Mouse (Mus musculus): ENCODE measurements around the gene H1foo.

H1foo gene

DNA sequence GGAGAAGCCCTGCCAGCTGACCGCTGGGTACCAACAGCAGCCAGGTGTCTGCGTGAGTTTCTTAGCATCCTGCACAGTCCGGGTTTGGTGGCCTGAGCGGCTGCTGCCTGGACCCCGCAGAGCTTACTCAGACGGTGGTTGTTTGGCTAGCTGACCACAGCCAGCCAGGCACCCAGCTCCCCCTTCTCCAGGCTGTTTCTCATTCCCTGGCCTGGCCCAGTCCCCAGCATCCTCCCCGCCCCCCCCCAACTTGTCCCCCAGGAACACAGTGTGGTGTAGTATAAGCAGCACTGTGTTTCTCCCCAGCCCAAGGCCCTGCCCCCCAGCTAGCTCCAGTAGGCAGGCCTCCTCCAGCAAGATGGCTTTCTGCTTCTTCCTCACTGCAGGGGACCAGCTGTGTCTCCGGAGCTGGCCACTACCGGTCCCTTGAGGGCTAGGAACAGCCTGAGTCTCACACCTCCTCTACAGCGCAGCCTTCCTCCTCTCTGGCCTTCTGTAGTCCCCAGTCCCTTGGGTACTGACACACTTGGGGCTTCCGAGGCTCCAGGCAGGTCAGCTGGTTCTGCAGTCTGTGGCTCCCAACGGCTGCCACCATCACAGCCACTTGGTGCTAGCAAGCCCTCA is 41.8 kb downstream of the H1foo start:
- DNase-seq (ENCODE audit: low read depth), result no peak

DNA sequence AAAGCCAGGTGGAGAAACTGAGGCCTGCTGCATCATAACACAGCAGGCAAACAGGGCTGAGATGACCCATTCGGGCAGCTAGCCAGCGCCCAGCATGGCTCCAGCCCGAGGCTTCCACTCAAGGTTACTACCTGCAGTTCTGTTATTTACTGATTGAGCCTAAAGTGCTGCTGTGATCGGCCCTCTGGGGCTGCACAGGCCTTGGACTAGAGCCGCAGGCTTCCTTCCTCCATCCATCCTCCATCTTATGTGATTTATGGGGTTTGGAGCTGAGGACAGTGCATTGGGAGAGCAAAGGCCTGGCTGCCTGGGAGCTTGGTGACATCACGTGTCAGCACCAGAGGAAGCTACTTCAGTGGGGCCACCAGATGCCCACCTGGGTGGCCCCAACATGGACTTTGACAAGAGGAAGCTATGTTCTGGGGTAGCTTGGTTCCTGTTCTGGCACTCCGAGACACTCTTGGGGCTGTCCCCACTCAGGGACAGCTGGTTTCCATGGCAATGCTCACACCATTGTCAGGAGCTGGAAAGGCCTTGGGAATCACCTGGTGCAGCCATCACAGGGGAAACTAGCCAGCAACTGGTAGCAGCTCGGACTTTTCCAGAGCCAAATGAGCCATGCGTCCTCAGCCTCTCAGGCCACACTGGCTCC is 42.5 kb downstream of the H1foo start:
- no peak for DNase-seq (ENCODE audit: low read depth)

DNA sequence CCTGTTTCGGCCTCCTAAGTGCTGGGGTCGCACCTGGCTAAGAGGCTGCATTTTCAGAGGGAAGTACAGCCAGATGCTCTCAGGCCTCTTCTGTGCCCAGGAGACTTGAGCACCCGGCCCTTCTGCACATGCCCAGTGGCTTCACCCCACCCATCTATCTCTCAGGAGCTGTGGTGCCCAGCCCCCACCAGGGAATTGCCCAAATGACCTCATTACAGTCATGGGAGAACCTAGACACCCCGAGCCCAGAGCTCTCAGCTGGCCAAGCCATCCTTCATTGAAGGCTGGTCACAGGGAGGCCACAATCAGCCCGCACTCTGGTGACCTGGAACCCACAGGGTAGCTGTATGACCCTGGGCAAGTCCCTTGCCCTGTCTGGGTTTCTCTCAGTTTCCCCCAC is 44.3 kb downstream of the H1foo start:
- no peak for DNase-seq (ENCODE audit: low read depth)

DNA sequence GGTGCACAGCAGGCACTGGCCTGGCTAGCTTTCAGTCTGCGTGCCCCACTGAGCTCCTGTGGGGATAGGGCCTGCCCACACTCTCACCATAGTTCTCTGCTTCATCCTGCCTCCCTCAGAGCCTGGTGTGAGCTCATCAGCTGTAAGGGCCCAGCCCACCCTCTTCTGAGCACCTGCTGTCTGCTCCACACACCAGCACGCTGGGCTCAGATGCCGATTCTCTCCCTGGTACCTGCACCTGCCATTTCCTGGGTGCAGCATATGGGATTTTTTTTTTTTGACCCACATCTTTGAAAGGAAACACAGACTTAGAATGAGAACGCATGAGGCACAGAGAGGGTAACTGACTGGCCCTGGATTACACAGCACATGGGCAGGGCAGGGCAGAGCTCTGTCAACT is 44.9 kb downstream of the H1foo start:
- no peak for DNase-seq (ENCODE audit: low read depth)

GRCm38 (mm10) chr6:115990056-115990455 is 45.3 kb downstream of the H1foo start:
- DNase-seq (ENCODE audit: low read depth), result no peak

DNA sequence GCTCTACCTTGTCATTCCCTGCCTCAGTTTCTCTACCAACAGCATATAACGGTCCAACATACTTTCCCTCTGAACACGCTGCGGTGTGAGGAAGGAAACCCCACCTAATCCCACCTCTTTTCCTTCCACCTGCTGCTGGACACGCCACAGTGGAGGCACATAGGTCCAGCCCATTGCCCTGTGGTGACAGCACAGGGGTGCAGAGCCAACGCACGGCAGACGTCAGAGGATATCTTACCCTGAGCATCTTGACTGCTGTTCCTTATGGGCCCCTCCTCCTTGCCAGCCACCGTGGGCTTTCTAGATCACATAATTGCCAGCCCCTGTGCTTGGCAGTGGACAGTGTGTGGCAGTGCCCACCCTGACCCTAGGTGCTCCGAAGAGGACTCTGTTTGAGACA is 45.7 kb downstream of the H1foo start:
- DNase-seq (ENCODE audit: low read depth), result no peak

- no peak for DNase-seq (ENCODE audit: low read depth)
Measured at GRCm38 (mm10) chr6:115991108-115991880, 46.6 kb downstream of the H1foo start.

- no peak for DNase-seq (ENCODE audit: low read depth)
Measured at GRCm38 (mm10) chr6:115991881-115992620, 47.3 kb downstream of the H1foo start.

GRCm38 (mm10) chr6:115992981-115993380 is 48.2 kb downstream of the H1foo start:
- DNase-seq (ENCODE audit: low read depth), result no peak

DNA sequence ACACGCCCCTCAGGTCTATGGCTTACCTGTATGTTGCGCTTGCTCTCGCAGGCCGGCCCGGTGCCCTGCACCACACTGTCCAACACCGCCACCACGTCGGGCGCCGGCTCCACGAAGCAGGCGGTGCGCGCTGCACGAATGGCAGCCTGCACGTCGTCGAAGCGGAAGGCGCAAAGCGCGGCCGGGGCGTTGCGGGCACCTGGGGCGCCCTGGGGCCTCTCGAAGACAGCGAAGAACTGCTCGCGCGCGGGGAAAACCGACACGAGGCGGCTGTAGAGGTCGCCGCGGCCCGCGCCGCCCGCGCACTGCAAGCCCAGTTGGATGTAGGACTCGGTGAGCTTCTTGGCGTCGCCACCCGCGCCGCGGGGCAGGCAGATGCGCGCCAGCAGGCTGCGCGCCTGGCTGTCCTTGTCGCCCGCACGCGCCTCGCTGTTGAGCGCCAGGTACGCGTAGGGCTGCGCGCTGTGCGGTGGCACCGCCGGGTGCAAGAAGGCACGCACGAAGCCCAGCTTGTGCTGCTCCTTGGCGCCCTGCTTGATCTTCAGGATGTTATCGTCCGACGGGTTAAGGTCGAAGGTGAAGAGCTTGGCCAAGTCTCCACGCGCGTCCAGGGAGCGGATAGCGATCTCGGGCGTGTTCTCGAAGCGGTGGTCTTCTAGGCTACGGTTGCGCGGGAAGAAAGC is 48.9 kb downstream of the H1foo start:
- DNase-seq (ENCODE audit: low read depth), result no peak

DNA sequence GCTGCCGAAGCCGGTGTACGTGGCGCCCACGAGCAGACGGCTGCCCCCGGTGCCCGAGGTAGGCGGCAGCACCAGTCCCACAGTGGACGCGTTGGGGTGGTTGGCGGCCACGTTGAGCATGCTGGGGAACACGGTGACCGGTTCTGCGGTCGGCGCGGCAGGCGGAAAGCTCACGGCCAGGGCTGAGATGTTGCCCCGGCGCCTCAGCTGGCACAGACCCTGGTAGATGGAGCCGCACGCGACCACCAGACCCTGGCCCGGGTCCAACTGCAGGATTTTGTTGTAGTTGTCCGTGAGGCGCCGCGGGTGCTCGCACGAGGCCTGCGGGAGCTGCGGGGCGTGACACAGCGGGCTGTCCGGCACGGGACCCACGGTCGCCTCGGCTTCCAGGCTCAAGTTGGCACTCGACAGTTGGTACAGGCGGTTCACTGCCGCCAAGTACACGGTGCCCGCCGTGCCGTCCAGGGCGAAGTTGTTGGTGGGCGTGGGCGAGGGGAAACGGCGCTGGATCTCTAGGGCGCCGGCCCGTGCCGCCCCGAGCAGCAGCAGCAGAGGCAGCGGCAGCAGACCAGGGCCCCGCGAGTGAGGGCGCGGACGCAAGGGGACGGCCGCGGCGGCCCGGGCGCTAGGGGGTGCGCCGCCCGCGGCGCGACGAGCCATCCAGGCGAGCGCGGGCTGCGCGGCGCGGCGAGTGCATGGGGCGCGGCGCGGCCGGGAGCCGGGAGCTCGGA is 49.6 kb downstream of the H1foo start:
- no peak for DNase-seq (ENCODE audit: low read depth)

- peak; percentile 75 for DNase-seq (ENCODE audit: low read depth)
Measured at GRCm38 (mm10) chr6:115994877-115995520, 50.3 kb downstream of the H1foo start, which contains the start of gene Plxnd1. Plxnd1 (minus strand) TSS chr6:115995005.

- DNase-seq (ENCODE audit: low read depth), result no peak
Measured at GRCm38 (mm10) chr6:115995531-115995941, 50.8 kb downstream of the H1foo start.

DNA sequence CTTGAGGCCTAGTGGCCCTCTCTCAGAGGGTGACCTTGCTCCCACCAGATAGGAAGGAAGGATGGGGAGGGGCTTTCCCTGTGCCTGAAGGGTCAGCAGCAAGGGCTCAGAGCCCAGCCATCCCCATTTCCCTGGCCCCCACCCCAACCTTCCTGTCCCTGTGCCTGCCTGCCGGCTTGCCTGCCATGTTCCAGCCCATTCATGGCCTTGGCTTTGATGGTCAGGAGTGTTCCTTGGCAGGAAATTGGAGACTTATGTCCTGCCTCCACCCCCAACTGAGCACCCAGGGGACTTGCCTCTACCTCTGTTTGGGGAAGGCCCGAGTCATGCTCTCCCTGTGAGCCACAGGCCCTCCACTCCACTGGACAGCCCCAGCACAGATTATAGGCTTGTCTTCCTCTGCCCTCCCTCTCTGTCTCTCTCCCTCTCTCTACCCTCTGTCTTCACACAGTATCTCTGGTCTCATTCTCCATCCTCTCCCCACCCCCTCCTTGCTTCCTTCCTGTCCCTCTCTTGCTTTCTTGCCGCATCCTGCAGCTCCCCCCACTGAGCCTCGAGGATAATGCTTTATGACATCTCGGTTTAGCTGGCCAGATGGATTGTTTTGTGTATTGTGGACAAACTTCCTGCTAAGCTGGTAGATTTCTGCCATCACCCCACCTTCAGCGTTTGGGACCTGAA is 51.6 kb downstream of the H1foo start:
- DNase-seq (ENCODE audit: low read depth), result no peak

- no peak for DNase-seq (ENCODE audit: low read depth)
Measured at GRCm38 (mm10) chr6:115997726-115998311, 53.1 kb downstream of the H1foo start.

GRCm38 (mm10) chr6:115998758-115999157 is 54.0 kb downstream of the H1foo start:
- DNase-seq (ENCODE audit: low read depth), result no peak

DNA sequence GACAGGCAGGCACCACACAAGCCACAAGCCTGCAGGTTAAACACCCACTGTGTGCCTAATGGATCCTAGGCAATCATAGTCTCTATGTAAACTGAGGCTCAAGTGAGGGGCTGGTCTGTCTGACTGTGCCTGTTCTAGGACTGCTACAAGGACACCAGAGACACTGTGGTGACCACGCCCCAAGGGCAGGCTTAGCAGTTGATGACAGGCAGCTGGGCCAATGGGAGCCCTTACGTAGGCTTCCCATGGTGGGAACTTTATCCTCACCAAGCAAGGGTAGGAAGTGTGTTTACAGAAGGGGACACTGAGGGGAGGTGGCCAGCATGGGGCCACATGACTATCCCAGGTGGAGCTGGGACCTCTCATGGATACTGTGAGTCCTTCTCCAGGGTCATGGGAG is 54.5 kb downstream of the H1foo start:
- DNase-seq (ENCODE audit: low read depth), result no peak

Measured in c-Kit-positive CD71-negative TER-119-negative erythroid progenitor cells, embryonic 14.5 days (primary cell).